Mouse (Mus musculus) intestine, embryonic 15.5 days (tissue): ENCODE measurements around the gene Rnf123. TPM values are rescaled to one million over a fixed set of nuclear protein-coding genes. Genes with fewer than 3 reads are reported as not detected.

ENCODE experiments used
- ATAC-seq: fragments of 200-750 bp; cut with Nextera tagmentation; 2 replicates; pipeline ENCODE4 v1.8.0; 2017; ENCODE audit warnings: moderate TSS enrichment, moderate library complexity
- H3K27ac ChIP-seq: fragments of 300-500 bp; sonication (generic); 2 replicates; pipeline ENCODE4 v1.5.1; 2015; ENCODE audit warnings: mild to moderate bottlenecking, inconsistent platforms
- H3K27me3 ChIP-seq: fragments of 300-500 bp; sonication (generic); replicated peaks from 2 replicates; pipeline ENCODE4 v1.6.1; 2015; ENCODE audit warnings: inconsistent platforms
- H3K36me3 ChIP-seq: fragments of 300-500 bp; sonication (generic); 2 replicates; pipeline ENCODE4 v1.6.1; 2015; ENCODE audit warnings: inconsistent platforms
- H3K4me1 ChIP-seq: fragments of 300-500 bp; sonication (generic); replicated peaks from 2 replicates; pipeline ENCODE4 v1.6.1; 2015; ENCODE audit warnings: inconsistent platforms
- H3K4me2 ChIP-seq: fragments of 300-500 bp; sonication (generic); replicated peaks from 2 replicates; pipeline ENCODE4 v1.6.1; 2015; ENCODE audit warnings: mild to moderate bottlenecking, inconsistent platforms
- H3K4me3 ChIP-seq: fragments of 300-500 bp; sonication (generic); replicated peaks from 2 replicates; pipeline ENCODE4 v1.5.1; 2015; ENCODE audit warnings: inconsistent platforms
- H3K9ac ChIP-seq: fragments of 300-500 bp; sonication (generic); 2 replicates; pipeline ENCODE4 v1.6.1; 2015; ENCODE audit warnings: inconsistent platforms
- H3K9me3 ChIP-seq: fragments of 300-500 bp; sonication (generic); 2 replicates; pipeline ENCODE4 v1.6.1; 2016; ENCODE audit warnings: inconsistent platforms
- WGBS: fragments of 180-500 bp; shearing (Covaris S2); methylation state at CpG from one replicate; pipeline ENCODE4 v1.1.7; 2015; 5-methylcytosine and 5-hydroxymethylcytosine counted together
- polyA plus RNA-seq: library from polyadenylated mRNA; unstranded; fragments of >200 nt; fragmentation: Nextera tagmentation; extraction: Ambion mirVana; gene quantifications from 2 replicates; pipeline ENCODE4 v1.2.1, GENCODE M21; 2015

Gene Rnf123
- polyA plus RNA-seq, result 18.6 and 23.7 TPM in 2 replicates

- Histone ChIP-seq H3K27ac (no peak within 1 kb of the TSS), H3K9me3 (no peaks in the 10 kb centered on the region), H3K4me2 (peak within 1 kb of the TSS; percentile 48), H3K4me3 (peak within 1 kb of the TSS; percentile 11; the same call in 1 of the 2 replicates), H3K36me3 (peaks cover 24% of the 10 kb centered on the region), H3K27me3 (peaks cover 26% of the 10 kb centered on the region), H3K9ac (no peak within 1 kb of the TSS; the same call in 1 of the 2 replicates), H3K4me1 (peaks cover 19% of the 10 kb centered on the region)
- 0 out of 2 replicates have a peak, but pooled peaks have one; percentile 16 for ATAC-seq
- 34% methylated on average over 12 of the region's 12 CpGs for WGBS
Observed at GRCm38 (mm10) chr9:108082988-108083431, at the start of gene Rnf123. Gene Rnf123 (minus strand): TSS chr9:108083346.

- Histone ChIP-seq H3K9ac (no peak overlapping the region), H3K36me3 (no peaks in the 10 kb centered on the region), H3K27me3 (no peaks in the 10 kb centered on the region), H3K27ac (no peak overlapping the region), H3K9me3 (no peaks in the 10 kb centered on the region), H3K4me2 (no peak overlapping the region), H3K4me3 (no peak overlapping the region), H3K4me1 (no peaks in the 10 kb centered on the region)
- no peak for ATAC-seq
- 90% methylated on average over 3 of the region's 3 CpGs for WGBS
Observed at GRCm38 (mm10) chr9:108132373-108132772, 49.2 kb upstream of the Rnf123 start.

- no peaks in the 10 kb centered on the region for H3K27me3 ChIP-seq
- no peak overlapping the region for H3K9ac ChIP-seq
- H3K4me3 ChIP-seq, result no peak overlapping the region
- H3K9me3 ChIP-seq, result no peaks in the 10 kb centered on the region
- WGBS, result 85% methylated on average over 5 of the region's 5 CpGs
- H3K4me2 ChIP-seq, result no peak overlapping the region
- peaks cover under 1% of the 10 kb centered on the region; the same call in 1 of the 2 replicates for H3K4me1 ChIP-seq
- H3K27ac ChIP-seq, result no peak overlapping the region
- no peaks in the 10 kb centered on the region for H3K36me3 ChIP-seq
- ATAC-seq, result no peak
Observed at GRCm38 (mm10) chr9:108131502-108131901, 48.4 kb upstream of the Rnf123 start.

- Histone ChIP-seq H3K4me1 (peaks cover 6% of the 10 kb centered on the region; the same call in 1 of the 2 replicates), H3K9me3 (no peaks in the 10 kb centered on the region), H3K27ac (no peak overlapping the region), H3K36me3 (no peaks in the 10 kb centered on the region), H3K4me3 (no peak overlapping the region), H3K9ac (no peak overlapping the region), H3K27me3 (no peaks in the 10 kb centered on the region), H3K4me2 (no peak overlapping the region)
- WGBS, result 77% methylated on average over 13 of the region's 13 CpGs
- no peak for ATAC-seq
Observed at GRCm38 (mm10) chr9:108129042-108129948, 46.1 kb upstream of the Rnf123 start.

GRCm38 (mm10) chr9:108128248-108128647 is 45.1 kb upstream of the Rnf123 start:
- peaks cover 6% of the 10 kb centered on the region; the same call in 1 of the 2 replicates for H3K4me1 ChIP-seq
- no peak for ATAC-seq
- 84% methylated on average over 11 of the region's 11 CpGs for WGBS
- H3K9me3 ChIP-seq, result no peaks in the 10 kb centered on the region
- H3K27ac ChIP-seq, result no peak overlapping the region
- H3K36me3 ChIP-seq, result no peaks in the 10 kb centered on the region
- H3K4me3 ChIP-seq, result no peak overlapping the region
- no peak overlapping the region for H3K9ac ChIP-seq
- H3K4me2 ChIP-seq, result no peak overlapping the region
- no peaks in the 10 kb centered on the region for H3K27me3 ChIP-seq

GRCm38 (mm10) chr9:108126436-108127180 is 43.5 kb upstream of the Rnf123 start:
- Histone ChIP-seq H3K36me3 (no peaks in the 10 kb centered on the region), H3K4me1 (peaks cover 6% of the 10 kb centered on the region; the same call in 1 of the 2 replicates), H3K9ac (peak overlapping the region; percentile 21; the same call in 1 of the 2 replicates), H3K9me3 (no peaks in the 10 kb centered on the region), H3K27me3 (no peaks in the 10 kb centered on the region), H3K4me3 (no peak overlapping the region), H3K27ac (peak overlapping the region; percentile 85), H3K4me2 (peak overlapping the region; percentile 41)
- ATAC-seq, result peak; percentile 74
- WGBS, result 50% methylated on average over 17 of the region's 17 CpGs

GRCm38 (mm10) chr9:108125731-108126130 is 42.6 kb upstream of the Rnf123 start:
- H3K9ac ChIP-seq, result no peak overlapping the region
- H3K36me3 ChIP-seq, result no peaks in the 10 kb centered on the region
- H3K27ac ChIP-seq, result peak overlapping the region; percentile 85
- H3K4me1 ChIP-seq, result peaks cover 7% of the 10 kb centered on the region
- ATAC-seq, result no peak
- no peaks in the 10 kb centered on the region for H3K9me3 ChIP-seq
- no peaks in the 10 kb centered on the region for H3K27me3 ChIP-seq
- H3K4me2 ChIP-seq, result peak overlapping the region; percentile 41; the same call in 1 of the 2 replicates
- no peak overlapping the region for H3K4me3 ChIP-seq
- WGBS, result 90% methylated on average over 8 of the region's 8 CpGs

- H3K4me1 ChIP-seq, result peaks cover 23% of the 10 kb centered on the region
- no peak for ATAC-seq
Observed at GRCm38 (mm10) chr9:108123916-108124315, 40.8 kb upstream of the Rnf123 start.

GRCm38 (mm10) chr9:108121170-108121969 is 38.2 kb upstream of the Rnf123 start:
- Histone ChIP-seq H3K9me3 (no peaks in the 10 kb centered on the region), H3K4me1 (peaks cover 25% of the 10 kb centered on the region), H3K27ac (no peak overlapping the region), H3K4me2 (no peak overlapping the region), H3K4me3 (no peak overlapping the region), H3K27me3 (no peaks in the 10 kb centered on the region), H3K36me3 (no peaks in the 10 kb centered on the region), H3K9ac (no peak overlapping the region)
- no peak for ATAC-seq
- 85% methylated on average over 10 of the region's 10 CpGs for WGBS

More at GRCm38 (mm10) chr9:108123916-108124315, 40.8 kb upstream of the Rnf123 start:
- H3K27me3 ChIP-seq, result no peaks in the 10 kb centered on the region
- no peak overlapping the region for H3K4me3 ChIP-seq
- no peaks in the 10 kb centered on the region for H3K9me3 ChIP-seq
- no peak overlapping the region for H3K27ac ChIP-seq
- H3K9ac ChIP-seq, result no peak overlapping the region
- no peak overlapping the region for H3K4me2 ChIP-seq
- H3K36me3 ChIP-seq, result no peaks in the 10 kb centered on the region
- 74% methylated on average over 4 of the region's 4 CpGs for WGBS

- no peak for ATAC-seq
- peaks cover 21% of the 10 kb centered on the region for H3K4me1 ChIP-seq
- no peak overlapping the region for H3K9ac ChIP-seq
- H3K4me3 ChIP-seq, result no peak overlapping the region
- WGBS, result 90% methylated on average over 8 of the region's 8 CpGs
- no peak overlapping the region for H3K4me2 ChIP-seq
- H3K27me3 ChIP-seq, result no peaks in the 10 kb centered on the region
- H3K36me3 ChIP-seq, result 0 out of 2 replicates have a peak, but pooled peaks cover 3% of the 10 kb centered on the region
- peak overlapping the region; percentile 78 for H3K27ac ChIP-seq
- no peaks in the 10 kb centered on the region for H3K9me3 ChIP-seq
Observed at GRCm38 (mm10) chr9:108120671-108121070, 37.5 kb upstream of the Rnf123 start.

GRCm38 (mm10) chr9:108119891-108120411 is 36.8 kb upstream of the Rnf123 start:
- Histone ChIP-seq H3K9me3 (no peaks in the 10 kb centered on the region), H3K27ac (peak overlapping the region; percentile 78), H3K4me2 (peak overlapping the region; percentile 2; the same call in 1 of the 2 replicates), H3K9ac (no peak overlapping the region), H3K36me3 (0 out of 2 replicates have a peak, but pooled peaks cover 3% of the 10 kb centered on the region), H3K4me1 (peaks cover 21% of the 10 kb centered on the region), H3K4me3 (no peak overlapping the region), H3K27me3 (no peaks in the 10 kb centered on the region)
- peak; percentile 91 for ATAC-seq
- WGBS, result 25% methylated on average over 8 of the region's 11 CpGs
